Mouse (Mus musculus) bone marrow macrophage, adult 2 months (primary cell): ENCODE data around the gene Bnip1. TPM values are rescaled to one million over a fixed set of nuclear protein-coding genes. Genes with fewer than 3 reads are reported as not detected.

ENCODE experiments used
- H3K27ac ChIP-seq: 2 replicates; pipeline ENCODE4 v1.5.1; 2012; ENCODE audit warnings: low read depth, low read length; ENCODE audit not compliant: insufficient read depth
- H3K4me1 ChIP-seq: 2 replicates; pipeline ENCODE4 v1.6.1; 2012; ENCODE audit warnings: low read length; ENCODE audit not compliant: control insufficient read depth, insufficient read depth
- H3K4me3 ChIP-seq: 2 replicates; pipeline ENCODE4 v1.5.1; 2012; ENCODE audit warnings: mild to moderate bottlenecking, low read length, moderate library complexity; ENCODE audit not compliant: insufficient read depth
- CTCF ChIP-seq: IDR thresholded peaks from 2 replicates; pipeline ENCODE4 v1.5.1; 2012; ENCODE audit warnings: low read depth, mild to moderate bottlenecking, low read length, moderate library complexity
- POLR2A ChIP-seq: IDR thresholded peaks from 2 replicates; pipeline ENCODE4 v1.6.1; 2012; ENCODE audit warnings: mild to moderate bottlenecking, low read depth, low read length, borderline replicate concordance
- polyA plus RNA-seq: library from polyadenylated mRNA; stranded (reverse); fragments of >200 nt; gene quantifications from 2 replicates; pipeline ENCODE4 v1.2.4, GENCODE M21; 2012; ENCODE audit not compliant: missing spikeins, insufficient read depth, insufficient read length

The Bnip1 gene
- polyA plus RNA-seq, 1 experiment: 25.0 TPM

GRCm38 (mm10) chr17:26833806-26834205 lies 52.9 kb downstream of the Bnip1 start:
- TF ChIP-seq POLR2A (no peak), CTCF (no peak)
- no peak overlapping the region for H3K27ac ChIP-seq
- H3K4me1 ChIP-seq: no peaks in the 10 kb centered on the region
- H3K4me3 ChIP-seq: no peak overlapping the region

DNA sequence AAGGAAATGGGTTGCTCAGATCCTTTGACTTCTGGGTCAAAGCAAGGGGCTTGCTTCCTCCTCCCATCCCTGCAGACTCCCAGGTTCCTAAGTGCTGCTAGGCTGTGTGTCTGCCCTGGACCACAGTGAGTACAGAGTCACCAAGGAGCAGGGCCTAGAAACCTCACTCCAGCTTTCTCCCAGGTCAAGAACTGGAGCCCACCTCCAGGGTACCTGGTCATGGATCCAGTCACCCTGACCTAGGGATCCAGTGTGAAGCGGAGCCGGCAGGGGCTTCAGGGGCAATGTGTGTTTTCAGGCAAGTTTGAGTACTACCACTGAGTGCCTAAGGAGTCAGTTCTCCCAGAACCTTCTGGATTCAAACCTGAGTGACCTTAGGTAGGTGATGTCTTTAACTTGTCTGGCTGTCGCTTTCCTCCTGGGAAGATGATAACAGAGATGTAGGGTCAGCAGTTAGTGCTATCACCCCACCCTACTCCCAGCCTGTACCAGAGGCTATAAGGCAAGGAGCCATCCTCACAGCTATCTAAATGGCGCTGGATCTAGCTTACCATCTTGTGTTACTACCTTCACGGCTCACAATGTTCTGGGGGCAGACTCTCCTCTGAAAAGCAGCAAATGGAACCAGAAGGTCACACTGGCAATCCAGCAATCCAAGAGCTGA lies 53.6 kb downstream of the Bnip1 start:
- no peak for TF ChIP-seq CTCF
- TF ChIP-seq POLR2A: no peak
- H3K27ac ChIP-seq: no peak overlapping the region
- H3K4me1 ChIP-seq: no peaks in the 10 kb centered on the region
- H3K4me3 ChIP-seq: no peak overlapping the region

GRCm38 (mm10) chr17:26834966-26835755 lies 54.3 kb downstream of the Bnip1 start:
- Histone ChIP-seq H3K4me3 (no peak overlapping the region), H3K27ac (no peak overlapping the region), H3K4me1 (no peaks in the 10 kb centered on the region)
- no peak for TF ChIP-seq CTCF
- no peak for TF ChIP-seq POLR2A

- no peak for TF ChIP-seq CTCF
- TF ChIP-seq POLR2A: no peak
- H3K4me1 ChIP-seq: no peaks in the 10 kb centered on the region
- H3K4me3 ChIP-seq: no peak overlapping the region
- no peak overlapping the region for H3K27ac ChIP-seq
These were observed 55.1 kb downstream of the Bnip1 start for GRCm38 (mm10) chr17:26835956-26836355.

GRCm38 (mm10) chr17:26836377-26836776 lies 55.5 kb downstream of the Bnip1 start:
- Histone ChIP-seq H3K4me3 (no peak overlapping the region), H3K4me1 (no peaks in the 10 kb centered on the region), H3K27ac (no peak overlapping the region)
- no peak for TF ChIP-seq CTCF
- TF ChIP-seq POLR2A: no peak

- H3K4me1 ChIP-seq: no peaks in the 10 kb centered on the region
- TF ChIP-seq POLR2A (no peak), CTCF (no peak)
- no peak overlapping the region for H3K27ac ChIP-seq
- no peak overlapping the region for H3K4me3 ChIP-seq
These were observed 56.1 kb downstream of the Bnip1 start for GRCm38 (mm10) chr17:26836786-26837545.

GRCm38 (mm10) chr17:26837546-26837985 lies 56.7 kb downstream of the Bnip1 start:
- TF ChIP-seq CTCF (no peak), POLR2A (no peak)
- no peaks in the 10 kb centered on the region for H3K4me1 ChIP-seq
- H3K4me3 ChIP-seq: no peak overlapping the region
- H3K27ac ChIP-seq: no peak overlapping the region

- TF ChIP-seq POLR2A (no peak), CTCF (no peak)
- Histone ChIP-seq H3K27ac (no peak overlapping the region), H3K4me1 (no peaks in the 10 kb centered on the region), H3K4me3 (no peak overlapping the region)
These were observed 57.5 kb downstream of the Bnip1 start for GRCm38 (mm10) chr17:26838191-26838910.
